ENCODE assay signal across 16 mouse cellular contexts in the genomic region with DNA sequence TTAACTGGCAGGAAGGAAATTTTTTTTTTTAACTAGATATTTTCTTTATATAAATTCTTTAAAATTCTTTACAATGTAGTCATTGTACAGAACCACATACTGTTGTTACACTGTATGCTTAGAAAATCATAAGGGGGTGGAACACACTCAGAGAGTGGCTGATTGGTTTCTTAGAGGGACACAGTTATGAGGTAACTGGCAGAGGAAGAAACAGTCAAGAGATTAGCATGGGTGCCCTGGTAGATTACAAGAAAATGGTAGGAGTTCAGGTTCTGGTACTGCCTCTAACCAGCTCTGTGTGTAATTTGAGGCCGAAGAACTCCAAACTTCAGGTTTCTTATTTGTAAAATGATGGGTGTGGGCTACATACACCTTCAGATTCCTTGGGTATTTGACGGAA. TPM values are rescaled to one million over a fixed set of nuclear protein-coding genes. Genes with fewer than 3 reads are reported as not detected.
DNase-seq lines count a peak whose midpoint lies in the region; ATAC-seq and TF ChIP-seq lines count a peak whose summit lies in the region.
"Had no signal": no experiment of that assay in that cellular context is flagged by ENCODE, and none has a peak within 500 bp of the region (broad histone marks: within the 10 kb centered on the region; RNA-seq: fewer than 3 reads in every experiment).

No protein-coding gene starts in this region.

- peaks cover 30% of the 10 kb centered on the region for H3K36me3 ChIP-seq in embryonic facial prominence, embryonic 13.5 days
- H3K36me3 ChIP-seq in embryonic facial prominence, embryonic 10.5 days (replicated peaks) = peaks cover 44% of the 10 kb centered on the region
- peaks cover 37% of the 10 kb centered on the region; the same call in 1 of the 2 replicates for H3K36me3 ChIP-seq in limb, embryonic 12.5 days
- peaks cover 43% of the 10 kb centered on the region for H3K36me3 ChIP-seq in limb, embryonic 10.5 days
- peaks cover 16% of the 10 kb centered on the region for H3K36me3 ChIP-seq in limb, embryonic 13.5 days

- WGBS in embryonic facial prominence, embryonic 13.5 days = 93% methylated on average over 2 of the region's 2 CpGs
- WGBS in embryonic facial prominence, embryonic 10.5 days = 93% methylated on average over 2 of the region's 2 CpGs
- WGBS in limb, embryonic 12.5 days = 95% methylated on average over 2 of the region's 2 CpGs
- WGBS in limb, embryonic 10.5 days = 92% methylated on average over 2 of the region's 2 CpGs
- WGBS in limb, embryonic 13.5 days = 90% methylated on average over 2 of the region's 2 CpGs
- 96% methylated on average over 2 of the region's 2 CpGs for WGBS in cerebellum, adult 2 months

- H3K27ac ChIP-seq in embryonic facial prominence, embryonic 13.5 days = no peak overlapping the region
- no peak overlapping the region for H3K27ac ChIP-seq in embryonic facial prominence, embryonic 10.5 days (replicated peaks)
- H3K27ac ChIP-seq in limb, embryonic 12.5 days = no peak overlapping the region
- no peak overlapping the region for H3K27ac ChIP-seq in limb, embryonic 10.5 days
- H3K27ac ChIP-seq in limb, embryonic 13.5 days = no peak overlapping the region
- H3K27ac ChIP-seq in cerebellum, adult 2 months (ENCODE audit: insufficient read depth, low read length) = no peak overlapping the region
- H3K27ac ChIP-seq: hindbrain, embryonic 13.5 days; midbrain, embryonic 12.5 days had no signal

- peaks cover 33% of the 10 kb centered on the region for H3K4me1 ChIP-seq in embryonic facial prominence, embryonic 13.5 days
- H3K4me1 ChIP-seq in embryonic facial prominence, embryonic 10.5 days = peaks cover 36% of the 10 kb centered on the region
- H3K4me1 ChIP-seq in limb, embryonic 12.5 days (replicated peaks) = peaks cover 28% of the 10 kb centered on the region
- peaks cover 12% of the 10 kb centered on the region; the same call in 1 of the 2 replicates for H3K4me1 ChIP-seq in limb, embryonic 10.5 days
- peaks cover 35% of the 10 kb centered on the region for H3K4me1 ChIP-seq in limb, embryonic 13.5 days
- H3K4me1 ChIP-seq in cerebellum, adult 2 months (ENCODE audit: control insufficient read depth, insufficient read depth, low read length) = peaks cover 4% of the 10 kb centered on the region

- 0 out of 2 replicates have a peak overlapping the region, but pooled peaks have one; percentile 73 for H3K4me2 ChIP-seq in embryonic facial prominence, embryonic 13.5 days
- H3K4me2 ChIP-seq in limb, embryonic 12.5 days = peak overlapping the region; percentile 64; the same call in 1 of the 2 replicates
- H3K4me2 ChIP-seq in limb, embryonic 13.5 days (replicated peaks) = peak overlapping the region; percentile 77; the same call in 1 of the 2 replicates

- no peaks in the 10 kb centered on the region for H3K9me3 ChIP-seq in embryonic facial prominence, embryonic 13.5 days
- H3K9me3 ChIP-seq in embryonic facial prominence, embryonic 10.5 days = no peaks in the 10 kb centered on the region
- H3K9me3 ChIP-seq in limb, embryonic 12.5 days = no peaks in the 10 kb centered on the region
- H3K9me3 ChIP-seq in limb, embryonic 10.5 days (replicated peaks) = no peaks in the 10 kb centered on the region
- H3K9me3 ChIP-seq in limb, embryonic 13.5 days = no peaks in the 10 kb centered on the region
- H3K9me3 ChIP-seq: hindbrain, embryonic 13.5 days; midbrain, embryonic 12.5 days had no signal

- no peak for TF ChIP-seq CTCF in cerebellum, adult 2 months (IDR thresholded peaks at IDR 0.05; ENCODE audit: borderline replicate concordance, insufficient read depth, low read depth, low read length)

- no peaks in the 10 kb centered on the region for H3K27me3 ChIP-seq in embryonic facial prominence, embryonic 13.5 days
- no peaks in the 10 kb centered on the region for H3K27me3 ChIP-seq in embryonic facial prominence, embryonic 10.5 days (replicated peaks; ENCODE audit: low read depth, poor library complexity, severe bottlenecking)
- no peaks in the 10 kb centered on the region for H3K27me3 ChIP-seq in limb, embryonic 12.5 days
- no peaks in the 10 kb centered on the region for H3K27me3 ChIP-seq in limb, embryonic 10.5 days (ENCODE audit: low read depth, poor library complexity, severe bottlenecking)
- H3K27me3 ChIP-seq in limb, embryonic 13.5 days = peaks cover 5% of the 10 kb centered on the region; the same call in 1 of the 2 replicates
- H3K27me3 ChIP-seq in cerebellum, adult 2 months (ENCODE audit: control insufficient read depth, insufficient read depth, low read length) = no peaks in the 10 kb centered on the region
- H3K27me3 ChIP-seq: CH12.LX; hindbrain, embryonic 13.5 days; midbrain, embryonic 12.5 days; Patski had no signal

- no peak for ATAC-seq in embryonic facial prominence, embryonic 13.5 days (ENCODE audit: insufficient number of reproducible peaks, insufficient read depth, low FRiP score, low TSS enrichment, low read depth)
- ATAC-seq in limb, embryonic 12.5 days (ENCODE audit: insufficient number of reproducible peaks, insufficient read depth, low FRiP score, low TSS enrichment, low read depth) = no peak
- no peak for ATAC-seq in limb, embryonic 13.5 days (ENCODE audit: low FRiP score, low read depth)
- peak; percentile 55 for ATAC-seq in megakaryocyte-erythroid progenitor cell, adult 5-6 weeks (replicated peaks; ENCODE audit: low FRiP score, low TSS enrichment, poor library complexity, severe bottlenecking)
- no peak for ATAC-seq in erythroid progenitor cell, adult 5-6 weeks (replicated peaks; ENCODE audit: low FRiP score, poor library complexity, severe bottlenecking)
- ATAC-seq: lung, postnatal 0 days; Patski had no signal

- no peak overlapping the region for H3K4me3 ChIP-seq in embryonic facial prominence, embryonic 13.5 days
- no peak overlapping the region for H3K4me3 ChIP-seq in embryonic facial prominence, embryonic 10.5 days
- H3K4me3 ChIP-seq in limb, embryonic 12.5 days (replicated peaks) = no peak overlapping the region
- no peak overlapping the region for H3K4me3 ChIP-seq in limb, embryonic 10.5 days
- no peak overlapping the region; the same call in 1 of the 2 replicates for H3K4me3 ChIP-seq in limb, embryonic 13.5 days
- H3K4me3 ChIP-seq in cerebellum, adult 2 months (replicated peaks; ENCODE audit: insufficient read depth, low read depth, low read length) = no peak overlapping the region
- H3K4me3 ChIP-seq: midbrain, embryonic 12.5 days had no signal

- DNase-seq in embryonic facial prominence, embryonic 10.5 days (ENCODE audit: low spot score) = no peak
- no peak for DNase-seq in limb, embryonic 10.5 days (ENCODE audit: low spot score)
- no peak for DNase-seq in cerebellum, adult 2 months
- DNase-seq: cerebellum, postnatal 14 days; kidney, adult 11 months; thymus, postnatal 4 days had no signal

- TF ChIP-seq POLR2A in cerebellum, adult 2 months (IDR thresholded peaks at IDR 0.05; ENCODE audit: borderline replicate concordance, insufficient read depth, low read length) = no peak

- no peak overlapping the region for H3K9ac ChIP-seq in embryonic facial prominence, embryonic 13.5 days
- H3K9ac ChIP-seq in limb, embryonic 12.5 days (replicated peaks) = no peak overlapping the region
- no peak overlapping the region for H3K9ac ChIP-seq in limb, embryonic 13.5 days

RNA-seq across cellular contexts. Expression of a gene that starts 2.1 kb away (rescaled TPM):
- 81.8 and 92.9 TPM in 2 replicates for polyA plus RNA-seq in embryonic facial prominence, embryonic 13.5 days (2015; fragmentation: Nextera tagmentation; extraction: Ambion mirVana)
- polyA plus RNA-seq in embryonic facial prominence, embryonic 10.5 days (2016; fragmentation: Nextera tagmentation; extraction: Ambion mirVana) = 63.7 and 67.8 TPM in 2 replicates
- 103 and 106 TPM in 2 replicates for polyA plus RNA-seq in limb, embryonic 12.5 days (2016; fragmentation: Nextera tagmentation; extraction: Ambion mirVana)
- 73.0 and 81.5 TPM in 2 replicates for polyA plus RNA-seq in limb, embryonic 10.5 days (2016; fragmentation: Nextera tagmentation; extraction: Ambion mirVana)
- 85.1 and 86.7 TPM in 2 replicates for polyA plus RNA-seq in limb, embryonic 13.5 days (2015; fragmentation: Nextera tagmentation; extraction: Ambion mirVana)
- 121 and 126 TPM in 2 replicates for total RNA-seq in megakaryocyte-erythroid progenitor cell, adult 5-6 weeks (2014; fragmentation: Nextera tagmentation)
- total RNA-seq in megakaryocyte-erythroid progenitor cell, adult 5-6 weeks (2017) = 174 and 179 TPM in 2 replicates
- polyA plus RNA-seq in cerebellum, adult 2 months (2012; rRNA removed) = 41.4 and 41.5 TPM in 2 replicates
- 34.6 and 36.9 TPM in 2 replicates for total RNA-seq in erythroid progenitor cell, adult 5-6 weeks (2015; ENCODE audit: low replicate concordance)
- 32.9 and 46.5 TPM in 2 replicates for total RNA-seq in erythroid progenitor cell, adult 5-6 weeks (2017; ENCODE audit: low replicate concordance)
